In genomic region chr8:111624853-111625221, GRCm38 (mm10) we compare ENCODE assay signal across 7 mouse cellular contexts. TPM values are rescaled to one million over a fixed set of nuclear protein-coding genes. Genes with fewer than 3 reads are reported as not detected.
DNase-seq lines count a peak whose midpoint lies in the region; TF ChIP-seq lines count a peak whose summit lies in the region.

No protein-coding gene starts in this region.

- no peak for TF ChIP-seq CTCF in layer of hippocampus, adult 2 months (conservative IDR thresholded peaks at IDR 0.05)
- TF ChIP-seq CTCF in cortical plate, adult 2 months (IDR thresholded peaks at IDR 0.05; ENCODE audit: extremely low read depth, insufficient read depth, low read length), result no peak

- TF ChIP-seq POLR2A in cortical plate, adult 2 months (IDR thresholded peaks at IDR 0.05; ENCODE audit: extremely low read depth, insufficient read depth, low read length), result no peak

- no peak for DNase-seq in layer of hippocampus, adult 2 months (ENCODE audit: low spot score in 2 of 2)
- no peak for DNase-seq in layer of hippocampus, postnatal 10 days (ENCODE audit: low spot score in 2 of 2)
- DNase-seq in brain, adult 2 months (ENCODE audit: low read depth, low spot score), result peak; percentile 67
- DNase-seq in skeletal muscle tissue, adult 2 months (ENCODE audit: low read depth, low spot score), result peak; percentile 95
- no peak for DNase-seq in layer of hippocampus, adult 8-10 months (ENCODE audit: low spot score in 2 of 2)
- DNase-seq in natural killer cell, adult 2 months (ENCODE audit: low spot score in 2 of 2), result no peak

- H3K4me3 ChIP-seq in layer of hippocampus, adult 2 months, result no peak overlapping the region
- no peak overlapping the region for H3K4me3 ChIP-seq in cortical plate, adult 2 months (ENCODE audit: insufficient read depth, low read length)

- H3K27ac ChIP-seq in layer of hippocampus, adult 2 months, result peak overlapping the region; percentile 68
- H3K27ac ChIP-seq in cortical plate, adult 2 months (ENCODE audit: insufficient read depth, low read length), result peak overlapping the region; percentile 85

- peaks cover 15% of the 10 kb centered on the region for H3K4me1 ChIP-seq in cortical plate, adult 2 months (ENCODE audit: control insufficient read depth, insufficient read depth, low read length)

RNA-seq across cellular contexts. Expression of gene Ldhd, which starts 5.3 kb away (rescaled TPM):
- total RNA-seq in layer of hippocampus, adult 2 months (2021), result 1 to 10 TPM; 6.8 to 7.8 TPM
- 1 to 10 TPM; 2.3 to 2.6 TPM for total RNA-seq in layer of hippocampus, postnatal 10 days (2021)
- 21.2 and 21.6 TPM in 2 replicates for polyA plus RNA-seq in cortical plate, adult 2 months (2012; rRNA removed)
- 1 to 10 TPM; 7.5 to 9.6 (median 9.0) TPM for total RNA-seq in layer of hippocampus, adult 8-10 months (2022)

RNA-seq across cellular contexts. Expression of gene Zfp1, which starts 18.4 kb away (rescaled TPM):
- total RNA-seq in layer of hippocampus, adult 2 months (2021), result 10 to 100 TPM; 24.0 to 25.1 TPM
- 10 to 100 TPM; 21.4 to 21.9 TPM for total RNA-seq in layer of hippocampus, postnatal 10 days (2021)
- 27.0 and 28.7 TPM in 2 replicates for polyA plus RNA-seq in cortical plate, adult 2 months (2012; rRNA removed)
- 10 to 100 TPM; 21.7 to 23.9 (median 22.5) TPM for total RNA-seq in layer of hippocampus, adult 8-10 months (2022)

Comparison
In these comparisons a context has a peak if more than half of its experiments do, and no peak if none do; other contexts are left out.
1. DNase-seq: peak in brain, adult 2 months (single experiment) and skeletal muscle tissue, adult 2 months (single experiment); none in layer of hippocampus, adult 2 months (0 of 2), layer of hippocampus, postnatal 10 days (0 of 2), layer of hippocampus, adult 8-10 months (0 of 2) and natural killer cell, adult 2 months (0 of 2).